Mouse (Mus musculus) bone marrow, adult 2 months (tissue): ENCODE measurements around the gene Gm14180.

Experiments
- CTCF ChIP-seq: fragments of 200-500 bp; IDR thresholded peaks from 2 replicates; pipeline ENCODE4 v1.5.1; 2011; ENCODE audit warnings: low read length, control low read depth; ENCODE audit not compliant: control insufficient read depth, insufficient read depth
- POLR2A ChIP-seq: fragments of 200-500 bp; IDR thresholded peaks from 2 replicates; pipeline ENCODE4 v1.6.1; 2011; ENCODE audit warnings: low read depth, mild to moderate bottlenecking, control low read depth, low read length, borderline replicate concordance; ENCODE audit not compliant: control insufficient read depth

DNA sequence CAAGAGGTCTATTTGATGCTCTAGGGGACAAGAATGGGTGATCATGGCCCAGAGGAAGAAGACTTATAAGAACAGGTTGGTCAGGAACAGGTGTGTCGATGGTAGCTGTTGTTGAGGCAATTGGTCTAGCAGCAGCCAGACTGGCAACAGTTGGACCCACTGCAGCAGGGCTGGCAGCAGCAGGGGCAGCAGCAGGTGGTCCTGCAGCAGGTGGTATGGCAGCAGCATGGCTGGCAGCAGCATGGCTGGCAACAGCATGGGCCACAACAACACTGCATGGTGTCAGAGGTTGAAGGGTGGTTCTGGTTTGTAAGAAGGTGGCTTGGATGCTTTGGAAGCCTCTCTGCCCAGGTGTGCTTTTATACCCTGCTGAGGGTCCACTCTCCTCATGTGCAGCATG is 43.6 kb downstream of the Gm14180 start, which contains the start of gene Gm14190:
- TF ChIP-seq POLR2A (no peak), CTCF (no peak)
